Mouse (Mus musculus) thymus, adult 2 months (tissue): Measurements from ENCODE around the gene Ston2.

Experiments
- CTCF ChIP-seq: fragments of 200-500 bp; IDR thresholded peaks from 2 replicates; pipeline ENCODE4 v1.5.1; 2012; ENCODE audit warnings: mild to moderate bottlenecking, control low read depth, low read length, moderate library complexity, borderline replicate concordance; ENCODE audit not compliant: control insufficient read depth, poor library complexity, insufficient read depth; ENCODE audit errors: extremely low read depth
- POLR2A ChIP-seq: fragments of 200-500 bp; IDR thresholded peaks from 2 replicates; pipeline ENCODE4 v1.6.1; 2012; ENCODE audit warnings: mild to moderate bottlenecking, low read length, control low read depth, moderate library complexity; ENCODE audit not compliant: control insufficient read depth, poor library complexity, insufficient read depth; ENCODE audit errors: extremely low read depth

- TF ChIP-seq POLR2A = no peak
- no peak for TF ChIP-seq CTCF
These were observed 45.2 kb upstream of the Ston2 start for GRCm38 (mm10) chr12:91833237-91833938.
